Mouse (Mus musculus): ENCODE measurements around the gene Ddx23. TPM values are rescaled to one million over a fixed set of nuclear protein-coding genes. Genes with fewer than 3 reads are reported as not detected.

Gene Ddx23
- polyA plus RNA-seq, 1 experiment: 49.7 TPM

- Histone ChIP-seq H3K27me3 (replicated peaks) (no peaks in the 10 kb centered on the region), H3K4me1 (no peaks in the 10 kb centered on the region), H3K4me3 (replicated peaks) (no peak overlapping the region), H3K9me3 (no peaks in the 10 kb centered on the region), H3K36me3 (replicated peaks; ENCODE audit: low read length) (peaks cover 100% of the 10 kb centered on the region)
- TF ChIP-seq GATA1 (IDR thresholded peaks at IDR 0.05; ENCODE audit: borderline replicate concordance, low read length) (no peak), FLI1 (IDR thresholded peaks at IDR 0.05; ENCODE audit: low read length) (no peak)
Measured at GRCm38 (mm10) chr15:98651431-98651830, 11.3 kb downstream of the Ddx23 start.

GRCm38 (mm10) chr15:98648071-98648470, 14.6 kb downstream of the Ddx23 start:
- Histone ChIP-seq H3K4me3 (replicated peaks) (no peak overlapping the region), H3K27me3 (replicated peaks) (peaks cover 4% of the 10 kb centered on the region), H3K36me3 (replicated peaks; ENCODE audit: low read length) (peaks cover 99% of the 10 kb centered on the region), H3K9me3 (no peaks in the 10 kb centered on the region), H3K4me1 (peaks cover 8% of the 10 kb centered on the region)
- no peak for TF ChIP-seq GATA1 (IDR thresholded peaks at IDR 0.05; ENCODE audit: borderline replicate concordance, low read length)
- TF ChIP-seq FLI1 (IDR thresholded peaks at IDR 0.05; ENCODE audit: low read length): no peak

GRCm38 (mm10) chr15:98647308-98647707, 15.4 kb downstream of the Ddx23 start:
- no peak overlapping the region for H3K4me3 ChIP-seq (replicated peaks)
- TF ChIP-seq GATA1 (IDR thresholded peaks at IDR 0.05; ENCODE audit: borderline replicate concordance, low read length): no peak
- TF ChIP-seq FLI1 (IDR thresholded peaks at IDR 0.05; ENCODE audit: low read length): no peak
- peaks cover 7% of the 10 kb centered on the region for H3K27me3 ChIP-seq (replicated peaks)
- peaks cover 93% of the 10 kb centered on the region for H3K36me3 ChIP-seq (replicated peaks; ENCODE audit: low read length)
- H3K4me1 ChIP-seq: peaks cover 8% of the 10 kb centered on the region
- no peaks in the 10 kb centered on the region for H3K9me3 ChIP-seq

- H3K4me1 ChIP-seq: peaks cover 8% of the 10 kb centered on the region
- H3K9me3 ChIP-seq: no peaks in the 10 kb centered on the region
- no peak overlapping the region for H3K4me3 ChIP-seq (replicated peaks)
- no peak for TF ChIP-seq FLI1 (IDR thresholded peaks at IDR 0.05; ENCODE audit: low read length)
- TF ChIP-seq GATA1 (IDR thresholded peaks at IDR 0.05; ENCODE audit: borderline replicate concordance, low read length): no peak
- H3K36me3 ChIP-seq (replicated peaks; ENCODE audit: low read length): peaks cover 89% of the 10 kb centered on the region
- H3K27me3 ChIP-seq (replicated peaks): peaks cover 13% of the 10 kb centered on the region
Measured at GRCm38 (mm10) chr15:98646737-98647136, 16.0 kb downstream of the Ddx23 start.

GRCm38 (mm10) chr15:98645057-98646026, 17.4 kb downstream of the Ddx23 start:
- H3K4me3 ChIP-seq (replicated peaks): no peak overlapping the region
- peaks cover 75% of the 10 kb centered on the region for H3K36me3 ChIP-seq (replicated peaks; ENCODE audit: low read length)
- TF ChIP-seq GATA1 (IDR thresholded peaks at IDR 0.05; ENCODE audit: borderline replicate concordance, low read length): no peak
- TF ChIP-seq FLI1 (IDR thresholded peaks at IDR 0.05; ENCODE audit: low read length): no peak
- H3K4me1 ChIP-seq: peaks cover 8% of the 10 kb centered on the region
- peaks cover 27% of the 10 kb centered on the region for H3K27me3 ChIP-seq (replicated peaks)
- H3K9me3 ChIP-seq: no peaks in the 10 kb centered on the region

GRCm38 (mm10) chr15:98644406-98644805, 18.3 kb downstream of the Ddx23 start:
- Histone ChIP-seq H3K27me3 (replicated peaks) (peaks cover 36% of the 10 kb centered on the region), H3K36me3 (replicated peaks; ENCODE audit: low read length) (peaks cover 65% of the 10 kb centered on the region), H3K4me1 (peaks cover 12% of the 10 kb centered on the region), H3K4me3 (replicated peaks) (no peak overlapping the region), H3K9me3 (no peaks in the 10 kb centered on the region)
- no peak for TF ChIP-seq GATA1 (IDR thresholded peaks at IDR 0.05; ENCODE audit: borderline replicate concordance, low read length)
- TF ChIP-seq FLI1 (IDR thresholded peaks at IDR 0.05; ENCODE audit: low read length): no peak

GRCm38 (mm10) chr15:98640157-98640556, 22.5 kb downstream of the Ddx23 start:
- no peaks in the 10 kb centered on the region for H3K9me3 ChIP-seq
- TF ChIP-seq GATA1 (IDR thresholded peaks at IDR 0.05; ENCODE audit: borderline replicate concordance, low read length) (no peak), FLI1 (IDR thresholded peaks at IDR 0.05; ENCODE audit: low read length) (no peak)
- H3K4me3 ChIP-seq (replicated peaks): no peak overlapping the region
- peaks cover 23% of the 10 kb centered on the region for H3K36me3 ChIP-seq (replicated peaks; ENCODE audit: low read length)
- peaks cover 74% of the 10 kb centered on the region for H3K27me3 ChIP-seq (replicated peaks)
- H3K4me1 ChIP-seq: peaks cover 21% of the 10 kb centered on the region

- H3K4me3 ChIP-seq (replicated peaks): no peak overlapping the region
- TF ChIP-seq GATA1 (IDR thresholded peaks at IDR 0.05; ENCODE audit: borderline replicate concordance, low read length): no peak
- no peak for TF ChIP-seq FLI1 (IDR thresholded peaks at IDR 0.05; ENCODE audit: low read length)
- peaks cover 42% of the 10 kb centered on the region for H3K4me1 ChIP-seq
- H3K36me3 ChIP-seq (replicated peaks; ENCODE audit: low read length): no peaks in the 10 kb centered on the region
- H3K9me3 ChIP-seq: no peaks in the 10 kb centered on the region
- peaks cover 96% of the 10 kb centered on the region for H3K27me3 ChIP-seq (replicated peaks)
Measured at GRCm38 (mm10) chr15:98637155-98637554, 25.5 kb downstream of the Ddx23 start.

GRCm38 (mm10) chr15:98636517-98636916, 26.2 kb downstream of the Ddx23 start:
- Histone ChIP-seq H3K27me3 (replicated peaks) (peaks cover 96% of the 10 kb centered on the region), H3K9me3 (no peaks in the 10 kb centered on the region), H3K4me1 (peaks cover 48% of the 10 kb centered on the region), H3K4me3 (replicated peaks) (no peak overlapping the region), H3K36me3 (replicated peaks; ENCODE audit: low read length) (no peaks in the 10 kb centered on the region)
- TF ChIP-seq FLI1 (IDR thresholded peaks at IDR 0.05; ENCODE audit: low read length): no peak
- no peak for TF ChIP-seq GATA1 (IDR thresholded peaks at IDR 0.05; ENCODE audit: borderline replicate concordance, low read length)

- Histone ChIP-seq H3K27me3 (replicated peaks) (peaks cover 96% of the 10 kb centered on the region), H3K9me3 (no peaks in the 10 kb centered on the region), H3K4me3 (replicated peaks) (peak overlapping the region; percentile 92), H3K4me1 (peaks cover 60% of the 10 kb centered on the region), H3K36me3 (replicated peaks; ENCODE audit: low read length) (no peaks in the 10 kb centered on the region)
- TF ChIP-seq FLI1 (IDR thresholded peaks at IDR 0.05; ENCODE audit: low read length) (no peak), GATA1 (IDR thresholded peaks at IDR 0.05; ENCODE audit: borderline replicate concordance, low read length) (no peak)
Measured at GRCm38 (mm10) chr15:98635291-98635841, 27.3 kb downstream of the Ddx23 start.

All from megakaryocyte, embryonic 14.5 days (primary cell).